Mouse (Mus musculus): Measurements from ENCODE around the gene Tbc1d9. TPM values are rescaled to one million over a fixed set of nuclear protein-coding genes. Genes with fewer than 3 reads are reported as not detected.
"Not testable (repeated sequence)": the region's sequence is repeated elsewhere in the genome, so short reads cannot be mapped to it uniquely, and the experiment has no call there.

The Tbc1d9 gene
- polyA plus RNA-seq, 1 experiment from 2014 or later: 1.1 TPM

DNA sequence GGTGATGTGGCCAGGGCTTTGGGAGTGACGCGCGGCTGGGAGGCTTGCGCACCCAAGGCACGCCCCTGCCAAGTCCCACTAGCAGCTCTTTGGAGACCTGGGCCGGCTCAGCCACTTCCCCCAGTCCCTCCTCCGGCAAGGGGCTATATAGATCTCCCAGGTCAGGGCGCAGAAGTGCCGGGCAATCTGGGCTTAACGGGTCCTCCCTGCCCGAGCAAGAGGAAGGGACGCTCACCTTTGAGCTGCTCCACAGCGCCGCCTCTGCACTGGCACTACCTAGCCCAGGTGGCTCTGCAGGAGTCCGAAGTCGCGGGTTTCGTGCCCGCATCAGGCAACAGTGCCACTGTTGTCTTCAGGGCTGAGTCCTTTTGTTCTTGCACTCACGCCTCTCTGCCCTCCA, 125.0 kb downstream of the Tbc1d9 start, which contains the start of gene Ucp1:
Ucp1 (plus strand) TSS at position 177 of the 400 bp plus-strand sequence.
- peaks cover 0 to 2% of the 10 kb centered on the region in 2 experiments; a peak in 1 of 4 replicates for H3K4me1 ChIP-seq (ENCODE audit: control insufficient read depth in 2 of 2, insufficient read depth in 2 of 2, low read length in 2 of 2)
- H3K9me3 ChIP-seq (ENCODE audit: control insufficient read depth, low read length): no peaks in the 10 kb centered on the region
- H3K4me2 ChIP-seq (ENCODE audit: low read length): peak within 1 kb of the TSS; percentile 70
- no peak within 1 kb of the TSS for H3K27ac ChIP-seq (replicated peaks in 1 of 2; ENCODE audit: control insufficient read depth in 1 of 2, insufficient read depth in 1 of 2, low read depth in 2 of 2, low read length in 2 of 2)
- H3K9ac ChIP-seq (ENCODE audit: low read length): peak within 1 kb of the TSS; percentile 22; the same call in 1 of the 2 replicates
- no peak for ATAC-seq (ENCODE audit: insufficient number of reproducible peaks, insufficient read depth, low FRiP score, low read depth)
- peaks cover 29% of the 10 kb centered on the region for H3K27me3 ChIP-seq (ENCODE audit: control insufficient read depth, insufficient read depth, low read length)
- peak within 1 kb of the TSS; percentile 32 to 35; a peak in 3 of 4 replicates for H3K4me3 ChIP-seq (ENCODE audit: control insufficient read depth in 1 of 2, insufficient read depth in 1 of 2, low read depth in 1 of 2, low read length in 2 of 2)
- WGBS: 2% methylated on average over 20 of the region's 20 CpGs
- no peaks in the 10 kb centered on the region for H3K36me3 ChIP-seq (ENCODE audit: control insufficient read depth, insufficient read depth, low read length)

DNA sequence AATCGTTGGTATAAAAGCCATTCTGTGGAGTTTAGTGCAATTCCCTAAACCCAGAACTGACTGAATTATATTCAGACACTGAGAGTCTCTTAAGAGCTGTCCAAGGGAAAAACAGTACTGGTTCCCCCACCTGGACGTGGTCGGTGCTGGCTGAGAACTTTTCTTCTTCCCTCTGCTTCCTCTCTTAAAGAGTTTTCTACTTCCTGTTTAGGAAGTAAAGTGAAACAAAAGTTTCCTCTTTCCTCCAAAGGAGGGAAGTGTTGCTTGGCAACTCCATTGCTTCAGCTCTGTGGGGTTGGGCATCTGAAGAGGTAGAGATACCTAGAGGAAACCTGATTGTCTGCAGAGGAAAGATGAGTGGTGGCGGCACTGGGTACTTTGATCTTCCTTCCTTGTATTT, 132.2 kb downstream of the Tbc1d9 start:
- Histone ChIP-seq H3K27me3 (ENCODE audit: control insufficient read depth, insufficient read depth, low read length) (no peaks in the 10 kb centered on the region), H3K9ac (ENCODE audit: low read length) (no peak overlapping the region), H3K4me1 (ENCODE audit: control insufficient read depth in 2 of 2, insufficient read depth in 2 of 2, low read length in 2 of 2) (no peaks in the 10 kb centered on the region), H3K9me3 (ENCODE audit: control insufficient read depth, low read length) (0 out of 2 replicates have a peak, but pooled peaks cover 4% of the 10 kb centered on the region), H3K4me3 (ENCODE audit: control insufficient read depth in 1 of 2, insufficient read depth in 1 of 2, low read depth in 1 of 2, low read length in 2 of 2) (no peak overlapping the region), H3K27ac (replicated peaks in 1 of 2; ENCODE audit: control insufficient read depth in 1 of 2, insufficient read depth in 1 of 2, low read depth in 2 of 2, low read length in 2 of 2) (no peak overlapping the region), H3K36me3 (ENCODE audit: control insufficient read depth, insufficient read depth, low read length) (no peaks in the 10 kb centered on the region), H3K4me2 (ENCODE audit: low read length) (no peak overlapping the region)
- 64% methylated on average over 4 of the region's 4 CpGs for WGBS
- no peak for ATAC-seq (ENCODE audit: insufficient number of reproducible peaks, insufficient read depth, low FRiP score, low read depth)

DNA sequence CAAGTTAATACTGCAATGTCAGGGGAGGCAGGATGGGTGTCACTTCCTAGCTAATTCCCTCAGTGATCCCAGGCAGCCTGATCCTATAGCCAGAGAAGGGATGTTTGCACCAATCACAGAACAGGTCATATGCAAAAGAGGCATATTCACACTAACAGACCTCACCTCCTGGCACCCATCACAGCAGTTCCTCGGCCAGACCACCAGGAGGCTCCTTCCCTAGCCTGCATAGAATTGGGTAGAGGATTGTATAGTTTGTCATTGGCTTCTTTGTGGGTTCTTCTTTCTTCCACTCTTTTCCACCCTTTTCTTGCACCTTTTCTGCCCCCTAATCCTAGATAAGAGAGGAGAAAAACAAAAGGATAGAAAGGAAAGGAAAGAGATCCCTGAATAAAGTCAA, 135.0 kb downstream of the Tbc1d9 start:
- Histone ChIP-seq H3K9ac (ENCODE audit: low read length) (no peak overlapping the region), H3K9me3 (ENCODE audit: control insufficient read depth, low read length) (0 out of 2 replicates have a peak, but pooled peaks cover 4% of the 10 kb centered on the region), H3K4me2 (ENCODE audit: low read length) (no peak overlapping the region), H3K36me3 (ENCODE audit: control insufficient read depth, insufficient read depth, low read length) (no peaks in the 10 kb centered on the region), H3K27ac (replicated peaks in 1 of 2; ENCODE audit: control insufficient read depth in 1 of 2, insufficient read depth in 1 of 2, low read depth in 2 of 2, low read length in 2 of 2) (no peak overlapping the region), H3K4me1 (ENCODE audit: control insufficient read depth in 2 of 2, insufficient read depth in 2 of 2, low read length in 2 of 2) (no peaks in the 10 kb centered on the region), H3K4me3 (ENCODE audit: control insufficient read depth in 1 of 2, insufficient read depth in 1 of 2, low read depth in 1 of 2, low read length in 2 of 2) (no peak overlapping the region), H3K27me3 (ENCODE audit: control insufficient read depth, insufficient read depth, low read length) (no peaks in the 10 kb centered on the region)
- WGBS: 57% methylated on average over 1 of the region's 1 CpGs
- no peak for ATAC-seq (ENCODE audit: insufficient number of reproducible peaks, insufficient read depth, low FRiP score, low read depth)

DNA sequence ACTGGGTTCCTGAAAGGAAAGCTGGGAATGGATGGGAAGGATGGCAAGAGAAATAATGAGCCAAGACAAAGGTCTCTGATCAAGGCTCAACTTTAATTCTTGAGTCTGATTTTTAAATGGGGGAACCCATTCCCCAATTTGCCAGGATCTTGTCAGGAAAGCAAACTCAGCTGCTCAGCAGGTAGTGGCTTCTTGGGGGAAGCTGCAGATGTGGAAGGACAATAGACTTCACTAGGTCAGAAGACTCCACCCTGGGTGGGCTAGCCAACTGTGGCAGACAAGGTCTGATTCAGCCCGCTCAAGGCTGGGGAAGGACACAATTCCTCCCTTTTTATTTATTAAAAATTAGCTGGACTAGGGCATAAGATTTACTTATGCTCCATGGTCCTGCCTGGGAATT, 139.8 kb downstream of the Tbc1d9 start:
- no peak overlapping the region for H3K9ac ChIP-seq (ENCODE audit: low read length)
- no peak for ATAC-seq (ENCODE audit: insufficient number of reproducible peaks, insufficient read depth, low FRiP score, low read depth)
- H3K4me3 ChIP-seq (ENCODE audit: control insufficient read depth in 1 of 2, insufficient read depth in 1 of 2, low read depth in 1 of 2, low read length in 2 of 2): no peak overlapping the region
- H3K36me3 ChIP-seq (ENCODE audit: control insufficient read depth, insufficient read depth, low read length): no peaks in the 10 kb centered on the region
- H3K27ac ChIP-seq (replicated peaks in 1 of 2; ENCODE audit: control insufficient read depth in 1 of 2, insufficient read depth in 1 of 2, low read depth in 2 of 2, low read length in 2 of 2): no peak overlapping the region
- no peaks in the 10 kb centered on the region for H3K4me1 ChIP-seq (ENCODE audit: control insufficient read depth in 2 of 2, insufficient read depth in 2 of 2, low read length in 2 of 2)
- H3K9me3 ChIP-seq (ENCODE audit: control insufficient read depth, low read length): 0 out of 2 replicates have a peak, but pooled peaks cover 4% of the 10 kb centered on the region
- no peaks in the 10 kb centered on the region for H3K27me3 ChIP-seq (ENCODE audit: control insufficient read depth, insufficient read depth, low read length)
- H3K4me2 ChIP-seq (ENCODE audit: low read length): no peak overlapping the region
- 90% methylated on average over 1 of the region's 1 CpGs for WGBS

DNA sequence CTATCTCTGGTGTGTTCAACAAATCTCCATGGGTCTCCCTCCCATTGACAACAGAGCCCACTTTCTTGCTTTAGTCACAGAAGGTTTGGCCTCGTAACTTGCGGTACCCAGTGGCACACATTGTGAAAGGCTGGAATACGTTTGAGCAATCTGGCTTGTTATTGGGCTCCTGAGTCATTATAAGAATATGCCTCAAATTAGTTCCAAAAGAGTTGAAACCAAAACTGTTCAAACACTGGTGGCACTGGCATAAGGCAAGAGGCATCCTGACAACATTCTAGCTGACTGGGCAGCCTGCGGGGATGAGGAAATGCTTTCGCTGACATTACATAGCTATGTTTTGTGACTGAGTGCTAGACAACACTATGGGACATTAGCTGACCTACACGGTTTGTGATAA, 144.7 kb downstream of the Tbc1d9 start:
- WGBS: 89% methylated on average over 6 of the region's 6 CpGs
- H3K27me3 ChIP-seq (ENCODE audit: control insufficient read depth, insufficient read depth, low read length): no peaks in the 10 kb centered on the region
- ATAC-seq (ENCODE audit: insufficient number of reproducible peaks, insufficient read depth, low FRiP score, low read depth): no peak

DNA sequence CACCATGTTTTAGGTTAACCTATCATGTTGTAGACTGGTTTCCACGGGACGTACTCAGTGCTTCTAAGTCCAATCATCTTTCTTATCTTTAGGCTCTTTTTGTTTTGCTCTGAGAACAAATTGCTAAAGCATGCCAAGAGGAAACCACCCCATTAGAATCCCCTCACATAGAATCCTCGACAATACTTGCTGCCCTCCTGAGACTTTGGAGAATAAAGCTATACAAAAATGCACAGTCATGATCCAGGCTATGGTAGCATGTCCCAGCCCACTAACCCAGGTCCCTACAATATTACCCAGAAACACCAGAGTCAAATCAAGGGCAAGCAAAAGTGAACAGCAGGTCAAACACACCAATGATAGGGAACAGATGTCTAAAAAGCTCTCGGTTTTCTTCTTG, 149.9 kb downstream of the Tbc1d9 start:
- not testable (repeated sequence) for H3K27me3 ChIP-seq (ENCODE audit: control insufficient read depth, insufficient read depth, low read length); ATAC-seq (ENCODE audit: insufficient number of reproducible peaks, insufficient read depth, low FRiP score, low read depth); H3K4me2 ChIP-seq (ENCODE audit: low read length); H3K4me3 ChIP-seq (ENCODE audit: control insufficient read depth in 1 of 2, insufficient read depth in 1 of 2, low read depth in 1 of 2, low read length in 2 of 2); H3K9me3 ChIP-seq (ENCODE audit: control insufficient read depth, low read length); H3K27ac ChIP-seq (replicated peaks in 1 of 2; ENCODE audit: control insufficient read depth in 1 of 2, insufficient read depth in 1 of 2, low read depth in 2 of 2, low read length in 2 of 2); H3K4me1 ChIP-seq (ENCODE audit: control insufficient read depth in 2 of 2, insufficient read depth in 2 of 2, low read length in 2 of 2); H3K9ac ChIP-seq (ENCODE audit: low read length)
- 81% methylated on average over 4 of the region's 4 CpGs for WGBS
- peaks cover 54% of the 10 kb centered on the region for H3K36me3 ChIP-seq (ENCODE audit: control insufficient read depth, insufficient read depth, low read length)

More for the DNA sequence above, 144.7 kb downstream of the Tbc1d9 start:
- Histone ChIP-seq H3K36me3 (ENCODE audit: control insufficient read depth, insufficient read depth, low read length) (peaks cover 16% of the 10 kb centered on the region), H3K4me3 (ENCODE audit: control insufficient read depth in 1 of 2, insufficient read depth in 1 of 2, low read depth in 1 of 2, low read length in 2 of 2) (no peak overlapping the region), H3K9ac (ENCODE audit: low read length) (no peak overlapping the region), H3K27ac (replicated peaks in 1 of 2; ENCODE audit: control insufficient read depth in 1 of 2, insufficient read depth in 1 of 2, low read depth in 2 of 2, low read length in 2 of 2) (no peak overlapping the region), H3K9me3 (ENCODE audit: control insufficient read depth, low read length) (no peaks in the 10 kb centered on the region), H3K4me2 (ENCODE audit: low read length) (no peak overlapping the region), H3K4me1 (ENCODE audit: control insufficient read depth in 2 of 2, insufficient read depth in 2 of 2, low read length in 2 of 2) (no peaks in the 10 kb centered on the region)

DNA sequence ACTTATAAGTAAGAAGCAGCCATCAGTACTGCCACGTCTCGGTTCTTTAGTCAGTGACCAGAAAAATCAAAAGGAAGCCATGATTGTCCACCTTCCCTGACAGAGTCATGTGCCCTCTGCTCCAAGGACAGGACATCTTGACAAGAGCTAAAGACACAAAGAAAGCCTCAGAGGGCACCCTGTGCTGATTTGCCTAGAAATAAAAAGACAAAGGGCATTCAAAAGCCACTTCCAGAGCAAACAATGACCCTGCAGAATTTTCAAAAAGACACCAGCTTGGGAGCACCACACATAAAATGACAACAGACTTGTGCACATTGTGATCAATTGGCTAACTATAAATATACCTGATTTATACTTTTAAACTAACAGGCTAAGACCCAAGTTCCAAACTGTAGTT, 150.5 kb downstream of the Tbc1d9 start:
- Histone ChIP-seq H3K27me3 (ENCODE audit: control insufficient read depth, insufficient read depth, low read length) (no peaks in the 10 kb centered on the region), H3K4me3 (ENCODE audit: control insufficient read depth in 1 of 2, insufficient read depth in 1 of 2, low read depth in 1 of 2, low read length in 2 of 2) (no peak overlapping the region), H3K9ac (ENCODE audit: low read length) (no peak overlapping the region), H3K9me3 (ENCODE audit: control insufficient read depth, low read length) (no peaks in the 10 kb centered on the region), H3K4me1 (ENCODE audit: control insufficient read depth in 2 of 2, insufficient read depth in 2 of 2, low read length in 2 of 2) (no peaks in the 10 kb centered on the region), H3K36me3 (ENCODE audit: control insufficient read depth, insufficient read depth, low read length) (peaks cover 59% of the 10 kb centered on the region), H3K4me2 (ENCODE audit: low read length) (no peak overlapping the region), H3K27ac (replicated peaks in 1 of 2; ENCODE audit: control insufficient read depth in 1 of 2, insufficient read depth in 1 of 2, low read depth in 2 of 2, low read length in 2 of 2) (no peak overlapping the region)
- ATAC-seq (ENCODE audit: insufficient number of reproducible peaks, insufficient read depth, low FRiP score, low read depth): no peak
- 78% methylated on average over 2 of the region's 2 CpGs for WGBS

DNA sequence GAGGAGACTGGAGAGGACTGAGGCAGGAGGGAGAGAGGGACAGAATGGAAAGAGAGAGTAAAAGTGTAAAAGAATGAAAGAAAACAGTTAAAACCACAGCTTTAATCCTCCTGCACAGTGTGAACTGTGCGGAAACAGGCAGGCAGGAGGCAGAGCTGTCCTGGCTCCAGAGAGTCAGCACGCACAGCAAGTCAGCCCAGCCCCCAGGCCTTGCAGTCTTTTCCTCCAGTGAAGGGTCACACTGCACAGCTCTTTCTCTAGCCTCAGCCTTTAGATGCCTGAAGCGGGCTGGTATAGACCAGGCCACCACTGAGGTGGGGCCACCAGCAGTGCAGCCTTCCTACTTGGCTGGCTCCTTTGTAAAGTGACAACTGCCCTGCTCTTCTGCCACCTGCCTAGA, 155.4 kb downstream of the Tbc1d9 start:
- H3K27me3 ChIP-seq (ENCODE audit: control insufficient read depth, insufficient read depth, low read length): no peaks in the 10 kb centered on the region
- H3K27ac ChIP-seq (replicated peaks in 1 of 2; ENCODE audit: control insufficient read depth in 1 of 2, insufficient read depth in 1 of 2, low read depth in 2 of 2, low read length in 2 of 2): no peak overlapping the region
- H3K9me3 ChIP-seq (ENCODE audit: control insufficient read depth, low read length): no peaks in the 10 kb centered on the region
- peaks cover 50% of the 10 kb centered on the region for H3K36me3 ChIP-seq (ENCODE audit: control insufficient read depth, insufficient read depth, low read length)
- H3K9ac ChIP-seq (ENCODE audit: low read length): no peak overlapping the region
- no peak for ATAC-seq (ENCODE audit: insufficient number of reproducible peaks, insufficient read depth, low FRiP score, low read depth)
- no peak overlapping the region for H3K4me2 ChIP-seq (ENCODE audit: low read length)
- H3K4me1 ChIP-seq (ENCODE audit: control insufficient read depth in 2 of 2, insufficient read depth in 2 of 2, low read length in 2 of 2): no peaks in the 10 kb centered on the region
- H3K4me3 ChIP-seq (ENCODE audit: control insufficient read depth in 1 of 2, insufficient read depth in 1 of 2, low read depth in 1 of 2, low read length in 2 of 2): no peak overlapping the region
- 71% methylated on average over 3 of the region's 3 CpGs for WGBS
